Mouse (Mus musculus) c-Kit-positive CD71-negative TER-119-negative erythroid progenitor cells, embryonic 14.5 days (primary cell): ENCODE results near the gene Spc25.

Experiments used
- DNase-seq: peaks from one replicate; pipeline ENCODE4 v3.0.0-alpha.2; 2013; ENCODE audit warnings: low read depth

The Spc25 gene

GRCm38 (mm10) chr2:69179721-69180120 lies 26.3 kb downstream of the Spc25 start:
- DNase-seq: no peak

GRCm38 (mm10) chr2:69175296-69175695 lies 30.7 kb downstream of the Spc25 start:
- DNase-seq: no peak

GRCm38 (mm10) chr2:69170395-69171077 lies 35.5 kb downstream of the Spc25 start:
- no peak for DNase-seq

GRCm38 (mm10) chr2:69158907-69159306 lies 47.1 kb downstream of the Spc25 start:
- no peak for DNase-seq

- no peak for DNase-seq
Observed at GRCm38 (mm10) chr2:69156283-69156682, 49.7 kb downstream of the Spc25 start.

- no peak for DNase-seq
Observed at GRCm38 (mm10) chr2:69155861-69156260, 50.1 kb downstream of the Spc25 start.

- no peak for DNase-seq
Observed at GRCm38 (mm10) chr2:69150841-69151240, 55.2 kb downstream of the Spc25 start.

- DNase-seq: no peak
Observed at GRCm38 (mm10) chr2:69149154-69149553, 56.8 kb downstream of the Spc25 start.

- no peak for DNase-seq
Observed at GRCm38 (mm10) chr2:69148691-69149090, 57.3 kb downstream of the Spc25 start.
